Mouse (Mus musculus) spleen, adult 18-20 months (tissue): ENCODE measurements around the gene Gm3448.

Experiments used
- DNase-seq, 2 experiments: peaks; one replicate each; pipeline ENCODE4 v3.0.0; 2022; ENCODE audit warnings: mixed read lengths in 2 of 2

Gm3448 gene

DNA sequence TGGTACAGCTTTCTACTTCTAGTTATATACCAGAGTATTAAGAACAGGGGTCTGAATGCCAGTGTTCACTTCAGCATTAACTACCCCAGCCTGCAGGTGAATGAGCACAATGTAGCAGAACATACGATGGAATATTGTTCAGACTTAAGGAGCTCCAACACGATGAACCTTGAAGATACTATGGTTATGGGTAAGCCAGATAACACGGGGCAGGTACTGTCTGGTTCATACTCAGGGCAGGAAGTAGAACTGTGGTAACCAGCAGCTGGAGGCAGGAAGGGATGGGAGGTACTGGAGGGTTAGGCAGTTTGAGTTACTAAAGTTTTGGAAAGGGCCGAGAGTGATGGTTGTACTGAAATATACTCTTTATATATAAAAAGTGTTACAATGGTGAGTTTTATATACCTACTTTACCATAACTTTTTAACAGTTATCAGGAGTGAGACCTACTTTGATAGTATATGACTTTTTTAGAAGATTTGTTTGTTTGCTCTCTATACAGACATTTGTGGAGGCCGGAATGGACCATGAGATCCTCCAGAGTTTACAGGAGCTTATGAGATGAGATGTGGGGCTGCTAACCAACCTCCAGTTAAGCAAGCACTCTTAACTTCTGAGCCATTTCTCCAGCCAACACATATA is 82.5 kb downstream of the Gm3448 start:
- DNase-seq: no peak

DNA sequence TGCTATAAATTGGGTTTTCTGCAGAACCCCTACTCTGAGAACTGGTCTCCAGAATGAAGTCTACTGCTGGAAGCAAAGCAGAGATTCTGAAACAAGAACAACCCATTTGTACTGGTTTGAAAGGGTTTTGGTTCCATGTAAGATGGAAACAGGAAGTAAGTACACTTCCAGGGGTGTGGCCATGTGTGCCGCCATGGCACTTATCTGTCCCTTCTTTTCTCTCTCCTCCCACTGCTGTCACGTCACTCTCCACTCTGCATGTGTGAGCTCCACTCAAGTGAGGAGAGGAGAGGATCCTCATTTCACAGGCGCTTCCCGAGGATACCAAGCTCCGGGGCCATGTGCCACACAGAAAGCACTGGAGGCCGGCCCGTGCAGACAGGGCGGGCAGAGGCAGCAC is 87.9 kb downstream of the Gm3448 start:
- no peak for DNase-seq

DNA sequence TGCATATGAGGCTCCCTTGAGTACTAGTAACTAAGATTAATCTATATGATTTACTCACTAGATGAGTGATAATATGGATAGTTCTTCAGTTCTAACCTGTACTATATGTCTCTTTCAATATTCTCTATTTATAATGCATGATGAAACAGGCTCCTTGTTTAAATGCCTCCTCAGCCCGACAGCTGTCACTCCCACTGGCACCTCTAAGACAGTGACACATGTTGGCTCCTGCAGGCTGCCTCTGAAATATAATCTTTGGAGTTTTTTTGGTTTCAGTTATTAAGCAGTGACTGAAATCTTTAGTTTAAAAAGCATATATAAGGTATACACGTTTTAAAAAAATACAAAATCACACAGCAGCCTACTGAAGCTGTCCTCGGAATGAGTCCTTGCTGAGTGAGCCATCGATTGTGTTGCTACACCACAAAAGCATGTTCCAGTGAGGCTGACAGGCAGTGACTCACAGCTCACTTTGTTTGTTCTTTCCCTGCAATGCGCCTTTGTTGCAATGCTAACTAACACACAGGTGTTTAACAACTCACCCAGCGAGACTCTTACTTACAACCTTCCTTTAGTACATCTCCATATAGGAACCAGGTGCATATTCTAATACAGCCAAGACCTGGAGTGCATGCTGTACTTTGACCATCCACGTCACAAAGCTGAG is 92.0 kb downstream of the Gm3448 start:
- no peak for DNase-seq
